Mouse (Mus musculus) limb, embryonic 10.5 days (tissue): ENCODE data around the gene Slc7a5. TPM values are rescaled to one million over a fixed set of nuclear protein-coding genes. Genes with fewer than 3 reads are reported as not detected.

ENCODE experiments used
- DNase-seq: peaks from one replicate; pipeline ENCODE4 v3.0.0-alpha.2; 2017; ENCODE audit warnings: low spot score
- H3K27ac ChIP-seq: fragments of 300-500 bp; sonication (generic); 2 replicates; pipeline ENCODE4 v1.5.1; 2016; ENCODE audit warnings: mild to moderate bottlenecking
- H3K27me3 ChIP-seq: fragments of 300-500 bp; sonication (generic); 2 replicates; pipeline ENCODE4 v1.6.1; 2016; ENCODE audit warnings: low read depth, mild to moderate bottlenecking; ENCODE audit not compliant: poor library complexity, severe bottlenecking
- H3K36me3 ChIP-seq: fragments of 300-500 bp; sonication (generic); 2 replicates; pipeline ENCODE4 v1.6.1; 2016; ENCODE audit warnings: mild to moderate bottlenecking, moderate library complexity
- H3K4me1 ChIP-seq: fragments of 300-500 bp; sonication (generic); 2 replicates; pipeline ENCODE4 v1.6.1; 2016
- H3K4me3 ChIP-seq: fragments of 300-500 bp; sonication (generic); 2 replicates; pipeline ENCODE4 v1.5.1; 2016; ENCODE audit warnings: mild to moderate bottlenecking, moderate library complexity
- H3K9me3 ChIP-seq: fragments of 300-500 bp; sonication (generic); replicated peaks from 2 replicates; pipeline ENCODE4 v1.6.1; 2016; ENCODE audit warnings: mild to moderate bottlenecking
- WGBS: fragments of 180-500 bp; shearing (Covaris S2); methylation state at CpG from one replicate; pipeline ENCODE4 v1.1.7; 2016; 5-methylcytosine and 5-hydroxymethylcytosine counted together
- polyA plus RNA-seq: library from polyadenylated mRNA; unstranded; fragments of >200 nt; fragmentation: Nextera tagmentation; extraction: Ambion mirVana; gene quantifications from 2 replicates; pipeline ENCODE4 v1.2.1, GENCODE M21; 2016

The Slc7a5 gene
- polyA plus RNA-seq, 1 experiment from 2014 or later: 16.8 TPM

DNA sequence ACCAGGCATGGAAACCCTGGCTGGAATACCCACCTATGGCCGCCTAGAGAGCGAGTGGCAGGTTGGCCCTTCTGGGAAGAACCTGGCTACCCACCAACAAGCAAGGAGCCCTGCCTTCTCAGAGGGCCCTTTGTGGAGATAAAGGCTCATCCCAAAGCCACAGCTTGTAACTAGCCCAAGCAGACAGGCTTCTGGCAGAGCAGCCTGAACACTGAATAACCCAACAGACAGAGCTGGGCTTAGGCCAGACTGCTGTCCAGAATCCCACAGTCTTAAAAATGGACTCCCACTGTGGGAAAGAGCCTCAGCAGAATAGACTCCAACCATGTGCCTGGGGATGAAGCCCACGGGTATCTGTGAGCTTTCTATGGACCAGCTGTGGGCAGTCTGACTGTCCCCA lies 23.3 kb downstream of the Slc7a5 start:
- H3K4me1 ChIP-seq: no peaks in the 10 kb centered on the region
- no peak for DNase-seq
- no peaks in the 10 kb centered on the region for H3K9me3 ChIP-seq
- peaks cover 78% of the 10 kb centered on the region for H3K36me3 ChIP-seq
- no peak overlapping the region for H3K27ac ChIP-seq
- 84% methylated on average over 3 of the region's 3 CpGs for WGBS
- H3K4me3 ChIP-seq: no peak overlapping the region
- no peaks in the 10 kb centered on the region for H3K27me3 ChIP-seq

DNA sequence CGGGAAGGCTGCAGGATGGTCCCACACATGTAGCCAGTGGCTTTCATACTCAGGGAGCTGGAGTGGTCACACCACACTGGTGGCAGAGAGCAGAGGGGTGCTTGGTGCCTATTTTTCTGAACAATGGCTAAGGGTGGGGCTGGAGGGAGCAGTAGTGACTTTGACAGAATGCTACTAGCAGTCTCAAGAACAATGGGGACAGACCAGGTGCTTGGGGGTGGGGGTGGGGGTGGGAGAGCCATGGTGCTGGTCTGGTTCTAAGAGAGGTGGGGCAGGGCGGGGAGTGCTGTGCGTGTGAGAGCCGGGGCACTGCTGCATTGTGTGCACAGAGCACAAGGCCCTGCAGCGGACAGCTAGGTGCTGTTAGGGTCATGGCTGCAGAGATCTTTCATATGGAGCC lies 25.6 kb downstream of the Slc7a5 start:
- Histone ChIP-seq H3K4me3 (no peak overlapping the region), H3K27me3 (no peaks in the 10 kb centered on the region), H3K9me3 (no peaks in the 10 kb centered on the region), H3K4me1 (no peaks in the 10 kb centered on the region), H3K27ac (no peak overlapping the region), H3K36me3 (peaks cover 61% of the 10 kb centered on the region)
- no peak for DNase-seq
- WGBS: 93% methylated on average over 5 of the region's 5 CpGs

- WGBS: 85% methylated on average over 1 of the region's 1 CpGs
- Histone ChIP-seq H3K27ac (no peak overlapping the region), H3K4me1 (peaks cover 4% of the 10 kb centered on the region), H3K36me3 (peaks cover 50% of the 10 kb centered on the region), H3K4me3 (no peak overlapping the region), H3K27me3 (no peaks in the 10 kb centered on the region), H3K9me3 (no peaks in the 10 kb centered on the region)
- DNase-seq: no peak
These were observed 26.7 kb downstream of the Slc7a5 start for GRCm38 (mm10) chr8:121880818-121881217.

- 79% methylated on average over 3 of the region's 3 CpGs for WGBS
- Histone ChIP-seq H3K4me1 (peaks cover 15% of the 10 kb centered on the region), H3K27ac (no peak overlapping the region), H3K9me3 (no peaks in the 10 kb centered on the region), H3K27me3 (no peaks in the 10 kb centered on the region), H3K36me3 (peaks cover 39% of the 10 kb centered on the region), H3K4me3 (no peak overlapping the region)
- DNase-seq: no peak
These were observed 27.8 kb downstream of the Slc7a5 start for GRCm38 (mm10) chr8:121879712-121880111.

GRCm38 (mm10) chr8:121877828-121878480 lies 29.5 kb downstream of the Slc7a5 start:
- H3K36me3 ChIP-seq: peaks cover 21% of the 10 kb centered on the region
- H3K4me1 ChIP-seq: peaks cover 24% of the 10 kb centered on the region
- no peak overlapping the region for H3K4me3 ChIP-seq
- H3K27ac ChIP-seq: no peak overlapping the region
- no peaks in the 10 kb centered on the region for H3K9me3 ChIP-seq
- no peak for DNase-seq
- 89% methylated on average over 7 of the region's 7 CpGs for WGBS
- peaks cover 4% of the 10 kb centered on the region; the same call in 1 of the 2 replicates for H3K27me3 ChIP-seq

GRCm38 (mm10) chr8:121877212-121877611 lies 30.3 kb downstream of the Slc7a5 start:
- peaks cover 14% of the 10 kb centered on the region for H3K36me3 ChIP-seq
- no peaks in the 10 kb centered on the region for H3K9me3 ChIP-seq
- H3K27ac ChIP-seq: no peak overlapping the region
- H3K4me3 ChIP-seq: no peak overlapping the region
- peaks cover 28% of the 10 kb centered on the region for H3K4me1 ChIP-seq
- H3K27me3 ChIP-seq: peaks cover 11% of the 10 kb centered on the region; the same call in 1 of the 2 replicates
- no peak for DNase-seq
- WGBS: 86% methylated on average over 5 of the region's 5 CpGs

- peaks cover 33% of the 10 kb centered on the region for H3K4me1 ChIP-seq
- WGBS: 89% methylated on average over 9 of the region's 9 CpGs
- no peak for DNase-seq
- H3K9me3 ChIP-seq: no peaks in the 10 kb centered on the region
- no peaks in the 10 kb centered on the region for H3K36me3 ChIP-seq
- H3K27ac ChIP-seq: peak overlapping the region; percentile 33; the same call in 1 of the 2 replicates
- no peak overlapping the region for H3K4me3 ChIP-seq
- H3K27me3 ChIP-seq: peaks cover 19% of the 10 kb centered on the region
These were observed 32.0 kb downstream of the Slc7a5 start for GRCm38 (mm10) chr8:121875517-121875916.

DNA sequence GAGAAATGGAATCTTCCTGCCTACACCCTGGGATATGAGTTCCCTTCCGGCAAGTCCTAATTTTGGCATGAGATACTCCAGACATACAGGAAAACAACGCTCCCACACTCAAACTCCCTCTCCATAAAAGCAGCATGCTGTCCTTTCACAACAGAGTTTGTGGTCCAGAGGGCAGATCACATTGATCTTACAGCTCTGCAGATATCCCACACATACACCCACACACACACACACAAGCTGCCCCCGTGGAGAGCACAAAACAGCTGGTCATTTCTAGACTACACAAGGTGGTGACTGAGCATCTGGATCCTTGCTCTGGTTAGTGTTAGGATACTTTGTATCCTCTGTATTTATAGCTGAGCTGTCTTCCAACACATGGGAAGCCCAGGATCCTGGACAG lies 32.4 kb downstream of the Slc7a5 start:
- Histone ChIP-seq H3K27me3 (peaks cover 19% of the 10 kb centered on the region), H3K27ac (peak overlapping the region; percentile 33; the same call in 1 of the 2 replicates), H3K36me3 (no peaks in the 10 kb centered on the region), H3K4me1 (peaks cover 33% of the 10 kb centered on the region), H3K4me3 (no peak overlapping the region), H3K9me3 (no peaks in the 10 kb centered on the region)
- WGBS: 69% methylated on average over 3 of the region's 3 CpGs
- DNase-seq: no peak

DNA sequence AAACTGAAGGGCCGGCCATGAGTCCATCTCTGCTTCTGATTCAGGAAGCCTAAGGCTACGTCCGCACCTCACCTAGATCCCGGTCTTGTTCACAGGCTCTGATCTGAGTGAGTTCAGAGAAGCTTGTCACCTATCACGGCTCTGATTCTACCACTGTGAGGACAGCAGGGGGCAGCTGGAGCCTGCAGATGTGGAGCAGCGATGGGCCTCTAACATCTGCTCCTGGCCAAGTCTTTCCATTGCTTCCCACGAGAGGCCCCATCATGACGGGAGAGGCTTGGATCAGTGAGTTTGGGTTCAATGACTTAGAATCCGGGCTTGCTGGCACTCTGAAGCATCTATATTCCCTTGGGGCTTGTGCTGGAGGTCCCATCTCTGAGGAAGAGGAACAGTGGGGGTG lies 33.5 kb downstream of the Slc7a5 start:
- peak; percentile 48 for DNase-seq
- peak overlapping the region; percentile 9 for H3K27ac ChIP-seq

GRCm38 (mm10) chr8:121871833-121872440 lies 35.6 kb downstream of the Slc7a5 start:
- Histone ChIP-seq H3K36me3 (no peaks in the 10 kb centered on the region), H3K4me1 (peaks cover 43% of the 10 kb centered on the region), H3K27ac (peak overlapping the region; percentile 22; the same call in 1 of the 2 replicates), H3K9me3 (no peaks in the 10 kb centered on the region), H3K27me3 (peaks cover 19% of the 10 kb centered on the region), H3K4me3 (no peak overlapping the region)
- 50% methylated on average over 10 of the region's 10 CpGs for WGBS
- no peak for DNase-seq

More for the DNA sequence above, 33.5 kb downstream of the Slc7a5 start:
- WGBS: 54% methylated on average over 9 of the region's 9 CpGs
- Histone ChIP-seq H3K36me3 (no peaks in the 10 kb centered on the region), H3K4me3 (no peak overlapping the region), H3K27me3 (peaks cover 19% of the 10 kb centered on the region), H3K4me1 (peaks cover 37% of the 10 kb centered on the region), H3K9me3 (no peaks in the 10 kb centered on the region)

GRCm38 (mm10) chr8:121870190-121870589 lies 37.3 kb downstream of the Slc7a5 start:
- Histone ChIP-seq H3K4me1 (peaks cover 50% of the 10 kb centered on the region), H3K9me3 (no peaks in the 10 kb centered on the region), H3K27me3 (peaks cover 19% of the 10 kb centered on the region), H3K27ac (no peak overlapping the region), H3K4me3 (no peak overlapping the region), H3K36me3 (no peaks in the 10 kb centered on the region)
- DNase-seq: no peak
- WGBS: 86% methylated on average over 2 of the region's 2 CpGs

GRCm38 (mm10) chr8:121868896-121869295 lies 38.6 kb downstream of the Slc7a5 start:
- no peaks in the 10 kb centered on the region for H3K9me3 ChIP-seq
- 93% methylated on average over 7 of the region's 7 CpGs for WGBS
- DNase-seq: no peak
- H3K4me3 ChIP-seq: no peak overlapping the region
- H3K27me3 ChIP-seq: peaks cover 19% of the 10 kb centered on the region
- H3K36me3 ChIP-seq: no peaks in the 10 kb centered on the region
- H3K27ac ChIP-seq: no peak overlapping the region
- peaks cover 40% of the 10 kb centered on the region for H3K4me1 ChIP-seq

DNA sequence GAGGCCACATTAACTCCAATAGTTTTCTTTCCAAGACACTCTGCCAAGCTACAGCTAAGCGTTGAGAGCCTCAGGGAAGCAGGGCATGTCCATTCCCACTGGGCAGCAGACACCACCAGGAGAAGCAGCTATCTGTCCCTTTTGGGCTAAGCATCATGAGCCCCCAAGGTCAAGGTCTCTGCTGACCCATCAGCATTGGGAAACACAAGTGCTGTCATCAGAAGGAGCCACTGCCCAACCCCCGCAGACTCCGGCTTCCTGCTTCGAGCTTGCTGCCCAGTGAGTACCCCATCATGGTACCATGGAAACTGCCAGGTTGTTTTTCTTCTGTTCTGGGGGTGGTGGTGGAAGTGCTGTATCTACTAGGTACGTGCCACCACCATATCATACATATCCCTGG lies 39.3 kb downstream of the Slc7a5 start:
- H3K4me1 ChIP-seq: peaks cover 39% of the 10 kb centered on the region
- 89% methylated on average over 5 of the region's 5 CpGs for WGBS
- peaks cover 18% of the 10 kb centered on the region for H3K27me3 ChIP-seq
- H3K4me3 ChIP-seq: no peak overlapping the region
- no peaks in the 10 kb centered on the region for H3K36me3 ChIP-seq
- no peak for DNase-seq
- no peaks in the 10 kb centered on the region for H3K9me3 ChIP-seq
- no peak overlapping the region for H3K27ac ChIP-seq
